23 mouse cellular contexts compared by ENCODE assay signal in the genomic region with DNA sequence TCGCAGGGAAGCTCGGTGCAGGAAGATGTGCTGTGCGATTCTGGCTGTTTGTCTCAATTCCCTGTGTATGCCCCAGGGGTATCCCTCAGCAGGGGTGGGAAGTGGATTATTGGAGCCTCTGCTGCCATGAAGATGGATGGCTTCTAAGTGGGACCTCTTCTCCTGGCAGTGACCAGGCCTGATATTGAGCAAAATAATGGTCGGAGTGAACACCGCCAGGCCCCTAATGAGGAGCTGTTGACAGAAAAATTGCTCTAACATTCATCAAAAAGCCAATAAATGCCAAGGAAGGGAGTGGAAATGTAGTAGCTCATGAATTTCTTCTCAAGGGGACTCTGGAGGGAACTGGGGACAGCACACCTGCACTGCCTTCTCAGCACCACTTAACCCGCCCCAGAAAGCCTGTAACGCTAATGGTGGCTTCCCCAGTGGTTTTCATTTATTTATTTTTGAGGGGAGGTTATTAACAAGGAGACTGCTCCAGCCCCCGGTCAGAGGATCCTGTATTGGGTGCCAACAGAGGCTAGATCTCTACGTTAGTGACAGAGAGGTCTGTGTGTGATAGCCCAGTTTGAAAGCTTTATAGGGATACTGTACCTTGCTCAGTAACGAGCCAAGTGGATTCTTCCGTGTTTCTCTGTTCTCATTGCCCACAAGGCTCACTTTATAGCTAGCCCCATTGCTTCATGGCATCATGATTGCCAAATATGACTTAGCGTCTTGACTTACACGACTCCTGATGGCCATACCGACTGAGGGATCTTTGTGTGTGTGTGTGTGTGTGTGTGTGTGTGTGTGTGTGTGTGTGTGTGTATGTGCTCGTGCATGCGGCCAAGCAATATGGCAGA. TPM values are rescaled to one million over a fixed set of nuclear protein-coding genes. Genes with fewer than 3 reads are reported as not detected.
DNase-seq lines count a peak whose midpoint lies in the region; ATAC-seq lines count a peak whose summit lies in the region.
"Had no signal": no experiment of that assay in that cellular context is flagged by ENCODE, and none has a peak within 500 bp of the region (broad histone marks: within the 10 kb centered on the region; RNA-seq: fewer than 3 reads in every experiment).

No protein-coding gene starts in this region.

- no peak overlapping the region for H3K4me2 ChIP-seq in kidney, embryonic 15.5 days
- H3K4me2 ChIP-seq in limb, embryonic 13.5 days (replicated peaks), result no peak overlapping the region
- no peak overlapping the region for H3K4me2 ChIP-seq in neural tube, embryonic 15.5 days
- no peak overlapping the region for H3K4me2 ChIP-seq in midbrain, embryonic 13.5 days (replicated peaks)
- H3K4me2 ChIP-seq: forebrain, embryonic 15.5 days; heart, embryonic 12.5 days; liver, embryonic 12.5 days had no signal

- H3K36me3 ChIP-seq in kidney, embryonic 15.5 days, result 0 out of 2 replicates have a peak, but pooled peaks cover 2% of the 10 kb centered on the region
- no peaks in the 10 kb centered on the region for H3K36me3 ChIP-seq in limb, embryonic 13.5 days
- H3K36me3 ChIP-seq in neural tube, embryonic 15.5 days, result no peaks in the 10 kb centered on the region
- no peaks in the 10 kb centered on the region for H3K36me3 ChIP-seq in midbrain, embryonic 13.5 days
- H3K36me3 ChIP-seq: forebrain, embryonic 15.5 days; G1E; heart, embryonic 12.5 days; liver, embryonic 12.5 days; midbrain, embryonic 10.5 days had no signal

- DNase-seq in kidney, postnatal 36 days, result no peak
- DNase-seq in cerebellum, postnatal 36 days, result no peak
- DNase-seq: adrenal gland, adult 2 months; cerebellum, adult 11-12 months; gastrocnemius, postnatal 10 days; heart, postnatal 4 days; kidney, adult 9 months; right cerebral cortex, postnatal 4 days; thymus, adult 18-20 months had no signal

- H3K9me3 ChIP-seq in kidney, embryonic 15.5 days (replicated peaks), result no peaks in the 10 kb centered on the region
- H3K9me3 ChIP-seq in limb, embryonic 13.5 days, result no peaks in the 10 kb centered on the region; the same call in 1 of the 2 replicates
- H3K9me3 ChIP-seq in neural tube, embryonic 15.5 days (replicated peaks), result no peaks in the 10 kb centered on the region
- H3K9me3 ChIP-seq in midbrain, embryonic 13.5 days, result no peaks in the 10 kb centered on the region
- H3K9me3 ChIP-seq: forebrain, embryonic 15.5 days; G1E; liver, embryonic 12.5 days; midbrain, embryonic 10.5 days had no signal

- 0 out of 2 replicates have a peak, but pooled peaks cover 8% of the 10 kb centered on the region for H3K4me1 ChIP-seq in kidney, embryonic 15.5 days
- H3K4me1 ChIP-seq in limb, embryonic 13.5 days, result peaks cover 8% of the 10 kb centered on the region
- peaks cover 7% of the 10 kb centered on the region for H3K4me1 ChIP-seq in neural tube, embryonic 15.5 days
- no peaks in the 10 kb centered on the region for H3K4me1 ChIP-seq in midbrain, embryonic 13.5 days (replicated peaks)
- H3K4me1 ChIP-seq: forebrain, embryonic 15.5 days; heart, embryonic 12.5 days; liver, embryonic 12.5 days; midbrain, embryonic 10.5 days had no signal

- WGBS in kidney, embryonic 15.5 days, result 42% methylated on average over 16 of the region's 16 CpGs
- WGBS in limb, embryonic 13.5 days, result 35% methylated on average over 16 of the region's 16 CpGs
- WGBS in neural tube, embryonic 15.5 days, result 52% methylated on average over 16 of the region's 16 CpGs
- WGBS in midbrain, embryonic 13.5 days, result 90% methylated on average over 15 of the region's 16 CpGs

- no peak overlapping the region for H3K27ac ChIP-seq in kidney, embryonic 15.5 days
- H3K27ac ChIP-seq in limb, embryonic 13.5 days, result no peak overlapping the region
- H3K27ac ChIP-seq in neural tube, embryonic 15.5 days (replicated peaks), result no peak overlapping the region; the same call in 1 of the 2 replicates
- no peak overlapping the region for H3K27ac ChIP-seq in midbrain, embryonic 13.5 days
- H3K27ac ChIP-seq: forebrain, embryonic 15.5 days; layer of hippocampus, adult 2 months; liver, embryonic 12.5 days; midbrain, embryonic 10.5 days had no signal

- H3K9ac ChIP-seq in kidney, embryonic 15.5 days, result no peak overlapping the region
- no peak overlapping the region for H3K9ac ChIP-seq in limb, embryonic 13.5 days
- H3K9ac ChIP-seq in neural tube, embryonic 15.5 days (replicated peaks), result no peak overlapping the region
- no peak overlapping the region for H3K9ac ChIP-seq in midbrain, embryonic 13.5 days (replicated peaks)
- H3K9ac ChIP-seq: forebrain, embryonic 15.5 days; heart, embryonic 12.5 days; liver, embryonic 12.5 days had no signal

- H3K4me3 ChIP-seq in kidney, embryonic 15.5 days (replicated peaks), result no peak overlapping the region
- H3K4me3 ChIP-seq in limb, embryonic 13.5 days, result no peak overlapping the region
- H3K4me3 ChIP-seq in neural tube, embryonic 15.5 days (replicated peaks), result no peak overlapping the region
- H3K4me3 ChIP-seq in midbrain, embryonic 13.5 days (replicated peaks), result no peak overlapping the region
- H3K4me3 ChIP-seq: erythroblast, embryonic 14.5 days; forebrain, embryonic 15.5 days; heart, embryonic 12.5 days; layer of hippocampus, adult 2 months; liver, embryonic 12.5 days; midbrain, embryonic 10.5 days; myocyte had no signal

- ATAC-seq in kidney, embryonic 15.5 days (replicated peaks; ENCODE audit: low FRiP score), result 0 out of 2 replicates have a peak, but pooled peaks have one; percentile 33
- peak; percentile 50 for ATAC-seq in granulocyte monocyte progenitor cell, adult 5-6 weeks (replicated peaks; ENCODE audit: poor library complexity, severe bottlenecking)
- peak; percentile 21; the same call in 1 of the 2 replicates for ATAC-seq in limb, embryonic 13.5 days (ENCODE audit: low FRiP score, low read depth)
- peak; percentile 21; the same call in 1 of the 2 replicates for ATAC-seq in neural tube, embryonic 15.5 days (ENCODE audit: low FRiP score)
- ATAC-seq in erythroblast, adult 5-6 weeks (replicated peaks; ENCODE audit: low FRiP score, poor library complexity, severe bottlenecking), result no peak
- no peak for ATAC-seq in midbrain, embryonic 13.5 days
- ATAC-seq: forebrain, embryonic 15.5 days; liver, embryonic 12.5 days had no signal

- no peaks in the 10 kb centered on the region for H3K27me3 ChIP-seq in kidney, embryonic 15.5 days
- H3K27me3 ChIP-seq in limb, embryonic 13.5 days, result 0 out of 2 replicates have a peak, but pooled peaks cover 4% of the 10 kb centered on the region
- H3K27me3 ChIP-seq in neural tube, embryonic 15.5 days (replicated peaks), result no peaks in the 10 kb centered on the region
- H3K27me3 ChIP-seq in midbrain, embryonic 13.5 days, result no peaks in the 10 kb centered on the region
- H3K27me3 ChIP-seq: forebrain, embryonic 15.5 days; heart, embryonic 12.5 days had no signal

RNA-seq across cellular contexts. Expression of a gene that starts 33.7 kb away (rescaled TPM):
- polyA plus RNA-seq in kidney, embryonic 15.5 days (2015; fragmentation: Nextera tagmentation; extraction: Ambion mirVana), result 8.7 and 9.5 TPM in 2 replicates
- total RNA-seq in granulocyte monocyte progenitor cell, adult 5-6 weeks (2014; fragmentation: Nextera tagmentation), result 2.4 and 4.1 TPM in 2 replicates
- 0.82 and 1.3 TPM in 2 replicates for total RNA-seq in granulocyte monocyte progenitor cell, adult 5-6 weeks (2017)
- 4.3 and 5.4 TPM in 2 replicates for polyA plus RNA-seq in limb, embryonic 13.5 days (2015; fragmentation: Nextera tagmentation; extraction: Ambion mirVana)
- 1.3 and 3.2 TPM in 2 replicates for polyA plus RNA-seq in neural tube, embryonic 15.5 days (2015; fragmentation: Nextera tagmentation; extraction: Ambion mirVana)
- total RNA-seq in erythroblast, adult 5-6 weeks (2015; ENCODE audit: low replicate concordance), result not detected in 2 replicates
- total RNA-seq in erythroblast, adult 5-6 weeks (2017; ENCODE audit: low replicate concordance), result 1.1 and 1.8 TPM in 2 replicates
- polyA plus RNA-seq in midbrain, embryonic 13.5 days (2015; fragmentation: Nextera tagmentation; extraction: Ambion mirVana), result 1.9 and 2.3 TPM in 2 replicates
- polyA plus RNA-seq: G1E had no signal

RNA-seq across cellular contexts. Expression of a gene that starts 49.1 kb away (rescaled TPM):
- polyA plus RNA-seq in kidney, embryonic 15.5 days (2015; fragmentation: Nextera tagmentation; extraction: Ambion mirVana), result 12.7 and 15.3 TPM in 2 replicates
- total RNA-seq in granulocyte monocyte progenitor cell, adult 5-6 weeks (2014; fragmentation: Nextera tagmentation), result not detected in 2 replicates
- not detected in 2 replicates for total RNA-seq in granulocyte monocyte progenitor cell, adult 5-6 weeks (2017)
- polyA plus RNA-seq in limb, embryonic 13.5 days (2015; fragmentation: Nextera tagmentation; extraction: Ambion mirVana), result 6.8 and 8.8 TPM in 2 replicates
- 14.5 and 18.8 TPM in 2 replicates for polyA plus RNA-seq in neural tube, embryonic 15.5 days (2015; fragmentation: Nextera tagmentation; extraction: Ambion mirVana)
- total RNA-seq in erythroblast, adult 5-6 weeks (2015; ENCODE audit: low replicate concordance), result not detected in 2 replicates
- 0.28 TPM in 1 of 2 replicates, not detected in the other for total RNA-seq in erythroblast, adult 5-6 weeks (2017; ENCODE audit: low replicate concordance)
- 3.3 and 3.4 TPM in 2 replicates for polyA plus RNA-seq in midbrain, embryonic 13.5 days (2015; fragmentation: Nextera tagmentation; extraction: Ambion mirVana)
- polyA plus RNA-seq: G1E had no signal

Comparison
In these comparisons a context has a peak if more than half of its experiments do, and no peak if none do; other contexts are left out.
1. ATAC-seq: peak in kidney, embryonic 15.5 days (single experiment), granulocyte monocyte progenitor cell, adult 5-6 weeks (single experiment), limb, embryonic 13.5 days (single experiment) and neural tube, embryonic 15.5 days (single experiment); none in erythroblast, adult 5-6 weeks (single experiment) and midbrain, embryonic 13.5 days (single experiment).